ENCODE assay signal across 8 mouse cellular contexts in the genomic region with DNA sequence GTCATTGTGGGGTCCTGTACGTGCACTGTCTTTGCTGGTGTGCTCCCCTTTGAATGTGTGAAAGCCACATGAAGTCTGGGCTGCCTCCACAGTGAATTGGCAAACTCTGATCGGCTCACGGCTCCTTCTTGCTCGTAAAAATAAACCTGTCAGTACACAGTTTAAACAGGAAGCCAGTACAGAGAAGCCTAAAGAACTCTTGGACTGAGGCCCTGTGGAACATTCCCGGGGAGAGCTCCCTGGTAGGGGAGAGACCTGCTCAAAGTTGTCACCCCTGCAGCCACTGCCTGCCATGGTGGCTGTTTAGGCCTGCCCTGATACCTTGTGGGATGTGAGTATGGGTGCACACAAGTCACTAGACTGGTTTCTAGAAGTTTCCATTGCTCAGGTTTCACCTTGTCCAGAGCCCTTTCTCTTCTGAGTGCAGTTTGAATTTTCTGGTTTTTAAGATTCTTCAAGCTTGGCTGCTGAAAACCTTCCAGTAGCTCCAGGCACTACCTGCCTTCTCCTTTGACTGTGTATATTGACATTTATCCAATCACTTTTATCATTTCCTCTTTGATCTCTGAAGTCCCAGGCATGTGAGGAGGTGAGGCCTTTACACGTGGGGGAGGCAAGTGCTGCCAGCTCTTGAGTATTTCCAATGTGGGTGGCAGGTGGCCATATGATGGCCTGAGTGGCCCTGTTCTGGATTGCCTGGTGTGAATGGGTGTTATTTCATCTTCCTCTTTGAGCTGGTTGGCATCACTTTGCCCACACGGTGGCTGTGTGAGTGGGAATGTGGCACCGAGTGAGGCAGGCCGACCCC. TPM values are rescaled to one million over a fixed set of nuclear protein-coding genes. Genes with fewer than 3 reads are reported as not detected.
DNase-seq lines count a peak whose midpoint lies in the region; ATAC-seq lines count a peak whose summit lies in the region.

No protein-coding gene starts in this region.

- H3K27me3 ChIP-seq in heart, embryonic 11.5 days (ENCODE audit: control insufficient read depth, insufficient read depth, low read length) = no peaks in the 10 kb centered on the region
- no peaks in the 10 kb centered on the region for H3K27me3 ChIP-seq in limb, embryonic 13.5 days

- no peaks in the 10 kb centered on the region for H3K36me3 ChIP-seq in heart, embryonic 11.5 days (ENCODE audit: control insufficient read depth, insufficient read depth, low read length)
- peaks cover 16% of the 10 kb centered on the region for H3K36me3 ChIP-seq in limb, embryonic 13.5 days

- peaks cover 70% of the 10 kb centered on the region for H3K4me1 ChIP-seq in heart, embryonic 11.5 days (ENCODE audit: control insufficient read depth, insufficient read depth, low read length)
- peaks cover 59% of the 10 kb centered on the region for H3K4me1 ChIP-seq in limb, embryonic 13.5 days

- H3K4me3 ChIP-seq in heart, embryonic 11.5 days (ENCODE audit: low read depth, low read length) = no peak overlapping the region
- H3K4me3 ChIP-seq in limb, embryonic 13.5 days = no peak overlapping the region

- peak overlapping the region; percentile 16 for H3K4me2 ChIP-seq in heart, embryonic 11.5 days
- peak overlapping the region; percentile 37 for H3K4me2 ChIP-seq in limb, embryonic 13.5 days (replicated peaks)

- H3K27ac ChIP-seq in heart, embryonic 11.5 days (ENCODE audit: low read depth, low read length) = peak overlapping the region; percentile 41
- H3K27ac ChIP-seq in limb, embryonic 13.5 days = peak overlapping the region; percentile 83

- 57% methylated on average over 9 of the region's 9 CpGs for WGBS in heart, embryonic 11.5 days (ENCODE audit: insufficient replicate concordance)
- WGBS in limb, embryonic 13.5 days = 42% methylated on average over 9 of the region's 9 CpGs

- H3K9me3 ChIP-seq in heart, embryonic 11.5 days (replicated peaks; ENCODE audit: control insufficient read depth, low read length) = no peaks in the 10 kb centered on the region
- H3K9me3 ChIP-seq in limb, embryonic 13.5 days = no peaks in the 10 kb centered on the region

- DNase-seq in frontal cortex, postnatal 36 days (ENCODE audit: low spot score in 2 of 2) = peak; percentile 42
- DNase-seq in frontal cortex, postnatal 10 days (ENCODE audit: low spot score in 2 of 2) = no peak
- DNase-seq in 3T3-L1 (ENCODE audit: low read depth, low spot score) = peak; percentile 47
- no peak for DNase-seq in layer of hippocampus, postnatal 36 days
- DNase-seq in ovary, postnatal 36 days (ENCODE audit: low spot score) = no peak
- DNase-seq in frontal cortex, postnatal 25 days (ENCODE audit: low spot score in 2 of 2) = no peak

- no peak for ATAC-seq in heart, embryonic 11.5 days (replicated peaks; ENCODE audit: insufficient number of reproducible peaks, low FRiP score, low TSS enrichment)
- peak; percentile 42; the same call in 1 of the 2 replicates for ATAC-seq in limb, embryonic 13.5 days (ENCODE audit: low FRiP score, low read depth)

- H3K9ac ChIP-seq in heart, embryonic 11.5 days (ENCODE audit: low read depth, low read length) = no peak overlapping the region; the same call in 1 of the 2 replicates
- peak overlapping the region; percentile 55 for H3K9ac ChIP-seq in limb, embryonic 13.5 days

RNA-seq across cellular contexts. Expression of gene Pgs1, which starts 8.4 kb away (rescaled TPM):
- polyA plus RNA-seq in heart, embryonic 11.5 days (2014; fragmentation: Nextera tagmentation; extraction: Ambion mirVana) = 26.5 and 27.4 TPM in 2 replicates
- polyA plus RNA-seq in limb, embryonic 13.5 days (2015; fragmentation: Nextera tagmentation; extraction: Ambion mirVana) = 34.4 and 35.7 TPM in 2 replicates
- total RNA-seq in layer of hippocampus, postnatal 36 days (2021) = 10 to 100 TPM; 75.1 to 79.4 TPM

RNA-seq across cellular contexts. Expression of gene Socs3, which starts 24.6 kb away (rescaled TPM):
- polyA plus RNA-seq in heart, embryonic 11.5 days (2014; fragmentation: Nextera tagmentation; extraction: Ambion mirVana) = 3.6 and 4.5 TPM in 2 replicates
- polyA plus RNA-seq in limb, embryonic 13.5 days (2015; fragmentation: Nextera tagmentation; extraction: Ambion mirVana) = 15.6 and 15.8 TPM in 2 replicates
- 1 to 10 TPM; 1.3 to 1.4 TPM for total RNA-seq in layer of hippocampus, postnatal 36 days (2021)

Comparison
In these comparisons a context has a peak if more than half of its experiments do, and no peak if none do; other contexts are left out.
1. DNase-seq: peak in frontal cortex, postnatal 36 days (2 of 2) and 3T3-L1 (single experiment); none in frontal cortex, postnatal 10 days (0 of 2), layer of hippocampus, postnatal 36 days (0 of 2), ovary, postnatal 36 days (single experiment) and frontal cortex, postnatal 25 days (0 of 2).